Mouse (Mus musculus) stomach, postnatal 0 days (tissue): ENCODE measurements at regions not wholly inside any gene's neighbourhood (a gene's known extent, or its start where the extent isn't known, plus 50 kb on each side); places are given as distances from the start of the nearest gene placed in this dataset.

ENCODE experiments used
- ATAC-seq: fragments of 200-750 bp; cut with Nextera tagmentation; 2 replicates; pipeline ENCODE4 v1.8.0; 2017; ENCODE audit not compliant: low FRiP score, low TSS enrichment
- DNase-seq: peaks from one replicate; pipeline ENCODE4 v3.0.0-alpha.2; 2016; ENCODE audit warnings: low spot score
- H3K27ac ChIP-seq: fragments of 300-500 bp; sonication (generic); replicated peaks from 2 replicates; pipeline ENCODE4 v1.5.1; 2014; ENCODE audit warnings: mild to moderate bottlenecking, control low read depth
- H3K27me3 ChIP-seq: fragments of 300-500 bp; sonication (generic); 2 replicates; pipeline ENCODE4 v1.6.1; 2014; ENCODE audit warnings: low read length; ENCODE audit not compliant: control insufficient read depth, insufficient read depth
- H3K36me3 ChIP-seq: fragments of 300-500 bp; sonication (generic); 2 replicates; pipeline ENCODE4 v1.6.1; 2014; ENCODE audit warnings: low read length, mixed read lengths; ENCODE audit not compliant: control insufficient read depth, insufficient read depth
- H3K4me1 ChIP-seq: fragments of 300-500 bp; sonication (generic); replicated peaks from 2 replicates; pipeline ENCODE4 v1.6.1; 2014; ENCODE audit warnings: antibody characterized with exemption; ENCODE audit not compliant: control insufficient read depth, insufficient read depth
- H3K4me2 ChIP-seq: fragments of 300-500 bp; sonication (generic); replicated peaks from 2 replicates; pipeline ENCODE4 v1.6.1; 2014; ENCODE audit warnings: low read depth, mild to moderate bottlenecking, control low read depth, moderate library complexity
- H3K4me3 ChIP-seq: fragments of 300-500 bp; sonication (generic); 2 replicates; pipeline ENCODE4 v1.5.1; 2014; ENCODE audit warnings: low read depth, low read length, control low read depth
- H3K9ac ChIP-seq: fragments of 300-500 bp; sonication (generic); 2 replicates; pipeline ENCODE4 v1.6.1; 2014; ENCODE audit warnings: mild to moderate bottlenecking, low read length, control low read depth, mixed read lengths
- H3K9me3 ChIP-seq: fragments of 300-500 bp; sonication (generic); 2 replicates; pipeline ENCODE4 v1.6.1; 2016; ENCODE audit warnings: low read length; ENCODE audit not compliant: control insufficient read depth
- CTCF ChIP-seq: IDR thresholded peaks from 2 replicates; pipeline ENCODE4 v1.5.1; 2016; ENCODE audit warnings: antibody characterized with exemption, low read depth, mild to moderate bottlenecking, moderate library complexity
- EP300 ChIP-seq: optimal IDR thresholded peaks from 2 replicates; pipeline ENCODE3; 2016; ENCODE audit warnings: antibody characterized with exemption
- WGBS: fragments of 180-500 bp; shearing (Covaris S2); extraction: QIAGEN DNeasy Blood & Tissue Kit; methylation state at CpG from one replicate; pipeline ENCODE4 v1.1.7; 2014; 5-methylcytosine and 5-hydroxymethylcytosine counted together

- no peaks in the 10 kb centered on the region for H3K27me3 ChIP-seq
- H3K4me3 ChIP-seq, result no peak overlapping the region
- no peak overlapping the region for H3K4me2 ChIP-seq
- no peaks in the 10 kb centered on the region for H3K4me1 ChIP-seq
- H3K9ac ChIP-seq, result no peak overlapping the region
- TF ChIP-seq EP300 (no peak), CTCF (no peak)
- DNase-seq (no peak), ATAC-seq (no peak)
- H3K27ac ChIP-seq, result no peak overlapping the region
- no peaks in the 10 kb centered on the region for H3K9me3 ChIP-seq
- H3K36me3 ChIP-seq, result no peaks in the 10 kb centered on the region
- WGBS, result 71% methylated on average over 5 of the region's 5 CpGs
Measured at GRCm38 (mm10) chr3:80042756-80043484, 158.6 kb downstream of the Fam198b start.

GRCm38 (mm10) chr3:80049495-80050225 lies 165.3 kb downstream of the Fam198b start:
- no peak for ATAC-seq

GRCm38 (mm10) chr3:80050920-80051319 lies 166.6 kb downstream of the Fam198b start:
- H3K9ac ChIP-seq, result no peak overlapping the region
- no peaks in the 10 kb centered on the region for H3K9me3 ChIP-seq
- no peak overlapping the region for H3K4me3 ChIP-seq
- no peaks in the 10 kb centered on the region for H3K36me3 ChIP-seq
- DNase-seq, result no peak
- WGBS, result 78% methylated on average over 4 of the region's 4 CpGs
- no peak overlapping the region for H3K27ac ChIP-seq
- ATAC-seq, result no peak
- TF ChIP-seq CTCF (no peak), EP300 (no peak)
- H3K4me2 ChIP-seq, result no peak overlapping the region
- H3K4me1 ChIP-seq, result no peaks in the 10 kb centered on the region
- no peaks in the 10 kb centered on the region for H3K27me3 ChIP-seq

More at GRCm38 (mm10) chr3:80049495-80050225, 165.3 kb downstream of the Fam198b start:
- no peak for DNase-seq
- Histone ChIP-seq H3K4me1 (no peaks in the 10 kb centered on the region), H3K4me2 (no peak overlapping the region), H3K36me3 (no peaks in the 10 kb centered on the region), H3K9me3 (no peaks in the 10 kb centered on the region), H3K9ac (no peak overlapping the region), H3K27ac (no peak overlapping the region), H3K4me3 (no peak overlapping the region), H3K27me3 (no peaks in the 10 kb centered on the region)
- 89% methylated on average over 5 of the region's 5 CpGs for WGBS
- peak; percentile 19; the same call in 1 of the 2 replicates for TF ChIP-seq CTCF
- no peak for TF ChIP-seq EP300

GRCm38 (mm10) chr3:80051963-80052362 lies 167.6 kb downstream of the Fam198b start:
- H3K9me3 ChIP-seq, result no peaks in the 10 kb centered on the region
- TF ChIP-seq CTCF, result no peak
- no peak for TF ChIP-seq EP300
- no peaks in the 10 kb centered on the region for H3K36me3 ChIP-seq
- 63% methylated on average over 4 of the region's 4 CpGs for WGBS
- no peak overlapping the region for H3K4me3 ChIP-seq
- no peaks in the 10 kb centered on the region for H3K27me3 ChIP-seq
- H3K4me1 ChIP-seq, result no peaks in the 10 kb centered on the region
- ATAC-seq (no peak), DNase-seq (no peak)
- H3K9ac ChIP-seq, result no peak overlapping the region
- no peak overlapping the region for H3K27ac ChIP-seq
- H3K4me2 ChIP-seq, result no peak overlapping the region

- H3K36me3 ChIP-seq, result no peaks in the 10 kb centered on the region
- ATAC-seq, result no peak
- no peak overlapping the region for H3K4me2 ChIP-seq
- DNase-seq, result no peak
- no peak overlapping the region for H3K4me3 ChIP-seq
- H3K27ac ChIP-seq, result no peak overlapping the region
- H3K9ac ChIP-seq, result no peak overlapping the region
- no peaks in the 10 kb centered on the region for H3K9me3 ChIP-seq
- H3K27me3 ChIP-seq, result no peaks in the 10 kb centered on the region
- 70% methylated on average over 3 of the region's 3 CpGs for WGBS
- TF ChIP-seq CTCF, result no peak
- no peak for TF ChIP-seq EP300
- H3K4me1 ChIP-seq, result no peaks in the 10 kb centered on the region
Measured at GRCm38 (mm10) chr3:80052879-80053278, 168.5 kb downstream of the Fam198b start.

- Histone ChIP-seq H3K4me1 (no peaks in the 10 kb centered on the region), H3K27me3 (no peaks in the 10 kb centered on the region), H3K36me3 (no peaks in the 10 kb centered on the region), H3K4me3 (no peak overlapping the region), H3K9me3 (no peaks in the 10 kb centered on the region), H3K9ac (no peak overlapping the region), H3K4me2 (no peak overlapping the region), H3K27ac (no peak overlapping the region)
- ATAC-seq (no peak), DNase-seq (no peak)
- 81% methylated on average over 2 of the region's 2 CpGs for WGBS
- TF ChIP-seq CTCF, result no peak
- TF ChIP-seq EP300, result no peak
Measured at GRCm38 (mm10) chr3:80053435-80053834, 169.1 kb downstream of the Fam198b start.
